Mouse (Mus musculus): ENCODE data around the gene Kars. TPM values are rescaled to one million over a fixed set of nuclear protein-coding genes. Genes with fewer than 3 reads are reported as not detected.

The Kars gene
- polyA plus RNA-seq, 1 experiment from 2014 or later, result 186 TPM

DNA sequence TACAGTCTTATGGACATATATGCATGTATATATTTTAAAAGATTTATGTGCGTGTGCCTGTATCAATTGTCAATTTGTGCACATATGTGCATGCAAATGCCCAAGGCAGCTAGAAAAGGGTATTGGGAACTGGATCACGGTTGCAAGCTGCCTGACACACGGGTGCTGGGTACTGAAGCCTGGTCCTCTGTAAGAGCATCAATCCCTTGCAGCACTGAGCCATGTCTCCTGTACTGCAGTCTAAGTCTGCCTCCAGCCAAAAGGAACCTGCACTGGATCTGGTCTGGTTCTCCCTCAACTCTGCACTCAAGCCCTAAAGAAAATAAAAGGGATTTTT, 18.5 kb downstream of the Kars start:
- H3K4me3 ChIP-seq (ENCODE audit: low read depth, low read length), result peak overlapping the region; percentile 69; the same call in 1 of the 2 replicates
- H3K4me2 ChIP-seq (ENCODE audit: low read depth, low read length), result no peak overlapping the region
- no peaks in the 10 kb centered on the region for H3K27me3 ChIP-seq (ENCODE audit: control insufficient read depth, insufficient read depth, low read length)
- no peak for ATAC-seq (ENCODE audit: low read depth)
- no peak overlapping the region for H3K9ac ChIP-seq (replicated peaks; ENCODE audit: low read depth, low read length)
- 0 out of 2 replicates have a peak, but pooled peaks cover 3% of the 10 kb centered on the region for H3K4me1 ChIP-seq (ENCODE audit: control insufficient read depth, insufficient read depth, low read length)
- 73% methylated on average over 3 of the region's 3 CpGs for WGBS
- H3K36me3 ChIP-seq (ENCODE audit: control insufficient read depth, insufficient read depth, low read length), result peaks cover 29% of the 10 kb centered on the region
- H3K9me3 ChIP-seq (ENCODE audit: control insufficient read depth, low read length), result no peaks in the 10 kb centered on the region
- H3K27ac ChIP-seq (ENCODE audit: low read depth, low read length), result no peak overlapping the region

DNA sequence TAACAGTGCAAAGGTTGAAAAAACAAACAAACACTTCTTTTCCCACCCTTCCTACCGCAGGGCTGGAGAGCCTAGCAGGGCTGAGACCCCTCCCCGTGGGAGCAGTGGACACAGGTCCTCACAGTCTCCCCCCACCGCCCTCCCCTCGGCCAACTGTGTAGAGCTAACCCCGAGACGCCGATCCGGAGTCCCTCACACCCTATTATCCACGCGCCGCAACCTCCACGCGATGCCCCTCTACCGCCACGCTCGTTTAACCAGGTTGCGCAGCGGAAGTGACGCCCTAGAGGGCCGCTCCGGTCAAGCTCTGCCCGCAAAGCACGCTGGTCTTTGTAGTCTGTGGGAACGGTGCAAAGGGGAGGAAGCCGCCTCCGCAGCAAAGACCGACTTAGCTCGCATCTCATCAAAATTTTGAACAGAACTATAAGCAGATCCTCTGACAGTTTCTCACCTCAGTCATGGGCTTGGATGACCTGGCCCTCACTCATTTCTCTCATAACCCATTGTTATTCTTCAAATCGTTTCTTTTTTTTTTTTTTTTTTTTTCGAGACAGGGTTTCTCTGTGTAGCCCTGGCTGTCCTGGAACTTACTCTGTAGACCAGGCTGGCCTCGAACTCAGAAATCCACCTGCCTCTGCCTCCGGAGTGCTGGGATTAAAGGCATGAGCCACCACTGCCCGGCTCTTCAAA, 19.0 kb downstream of the Kars start, which contains the start of gene Adat1:
Gene Adat1, minus strand, starts transcription at position 290 of the 690 bp plus-strand sequence.
- Histone ChIP-seq H3K9ac (replicated peaks; ENCODE audit: low read depth, low read length) (peak within 1 kb of the TSS; percentile 57), H3K27ac (ENCODE audit: low read depth, low read length) (peak within 1 kb of the TSS; percentile 56), H3K4me2 (ENCODE audit: low read depth, low read length) (peak within 1 kb of the TSS; percentile 75), H3K27me3 (ENCODE audit: control insufficient read depth, insufficient read depth, low read length) (no peaks in the 10 kb centered on the region), H3K4me1 (ENCODE audit: control insufficient read depth, insufficient read depth, low read length) (0 out of 2 replicates have a peak, but pooled peaks cover 3% of the 10 kb centered on the region), H3K9me3 (ENCODE audit: control insufficient read depth, low read length) (no peaks in the 10 kb centered on the region), H3K36me3 (ENCODE audit: control insufficient read depth, insufficient read depth, low read length) (peaks cover 23% of the 10 kb centered on the region), H3K4me3 (ENCODE audit: low read depth, low read length) (peak within 1 kb of the TSS; percentile 69)
- 5% methylated on average over 32 of the region's 33 CpGs for WGBS
- peak; percentile 97 for ATAC-seq (ENCODE audit: low read depth)

DNA sequence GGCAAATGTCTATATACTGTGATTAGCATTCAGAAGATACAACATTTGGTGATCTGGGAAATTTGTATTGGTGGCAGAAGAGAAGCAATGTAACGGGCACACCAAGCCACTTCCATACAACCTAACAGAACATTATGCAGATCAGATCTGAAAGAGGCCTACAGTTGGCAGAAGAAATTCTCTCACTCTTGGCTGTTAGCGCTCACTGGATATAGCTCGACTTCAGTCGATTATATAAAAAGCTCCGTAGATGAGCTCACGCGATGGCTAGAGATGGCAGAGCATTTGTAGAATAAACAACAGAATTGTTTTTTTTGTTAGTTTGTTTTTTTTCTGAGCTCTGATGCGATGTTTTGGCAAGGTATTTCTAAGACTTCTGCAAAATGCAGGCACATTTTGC, 19.8 kb downstream of the Kars start:
- Histone ChIP-seq H3K27me3 (ENCODE audit: control insufficient read depth, insufficient read depth, low read length) (no peaks in the 10 kb centered on the region), H3K4me3 (ENCODE audit: low read depth, low read length) (peak overlapping the region; percentile 69), H3K4me2 (ENCODE audit: low read depth, low read length) (peak overlapping the region; percentile 75), H3K9me3 (ENCODE audit: control insufficient read depth, low read length) (no peaks in the 10 kb centered on the region), H3K4me1 (ENCODE audit: control insufficient read depth, insufficient read depth, low read length) (0 out of 2 replicates have a peak, but pooled peaks cover 3% of the 10 kb centered on the region), H3K36me3 (ENCODE audit: control insufficient read depth, insufficient read depth, low read length) (peaks cover 19% of the 10 kb centered on the region), H3K9ac (replicated peaks; ENCODE audit: low read depth, low read length) (peak overlapping the region; percentile 57; the same call in 1 of the 2 replicates), H3K27ac (ENCODE audit: low read depth, low read length) (no peak overlapping the region)
- WGBS, result 66% methylated on average over 8 of the region's 8 CpGs
- no peak for ATAC-seq (ENCODE audit: low read depth)

DNA sequence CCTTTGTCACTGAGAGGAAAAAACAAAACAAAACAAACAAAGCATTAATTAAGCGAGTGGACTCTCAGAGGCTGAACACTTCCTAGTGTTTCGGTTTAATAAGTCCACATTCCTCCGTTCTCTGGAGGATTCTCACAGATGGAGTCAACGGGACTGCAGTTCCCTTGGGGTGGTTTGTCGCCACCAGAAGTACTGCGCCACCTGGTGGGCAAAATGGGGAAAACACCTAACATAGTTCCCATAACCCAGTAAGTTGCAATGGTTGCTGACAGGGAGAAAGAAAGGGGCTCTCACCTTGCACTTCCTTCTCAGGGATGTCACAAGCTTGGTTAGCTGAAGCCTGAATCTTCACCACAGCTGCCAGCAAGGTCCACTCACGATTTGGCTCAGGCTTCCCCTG, 21.2 kb downstream of the Kars start:
- Histone ChIP-seq H3K36me3 (ENCODE audit: control insufficient read depth, insufficient read depth, low read length) (peaks cover 17% of the 10 kb centered on the region), H3K27me3 (ENCODE audit: control insufficient read depth, insufficient read depth, low read length) (no peaks in the 10 kb centered on the region), H3K4me3 (ENCODE audit: low read depth, low read length) (no peak overlapping the region), H3K9ac (replicated peaks; ENCODE audit: low read depth, low read length) (no peak overlapping the region), H3K4me1 (ENCODE audit: control insufficient read depth, insufficient read depth, low read length) (0 out of 2 replicates have a peak, but pooled peaks cover 3% of the 10 kb centered on the region), H3K9me3 (ENCODE audit: control insufficient read depth, low read length) (no peaks in the 10 kb centered on the region), H3K27ac (ENCODE audit: low read depth, low read length) (no peak overlapping the region), H3K4me2 (ENCODE audit: low read depth, low read length) (no peak overlapping the region)
- ATAC-seq (ENCODE audit: low read depth), result no peak
- 11% methylated on average over 7 of the region's 7 CpGs for WGBS

DNA sequence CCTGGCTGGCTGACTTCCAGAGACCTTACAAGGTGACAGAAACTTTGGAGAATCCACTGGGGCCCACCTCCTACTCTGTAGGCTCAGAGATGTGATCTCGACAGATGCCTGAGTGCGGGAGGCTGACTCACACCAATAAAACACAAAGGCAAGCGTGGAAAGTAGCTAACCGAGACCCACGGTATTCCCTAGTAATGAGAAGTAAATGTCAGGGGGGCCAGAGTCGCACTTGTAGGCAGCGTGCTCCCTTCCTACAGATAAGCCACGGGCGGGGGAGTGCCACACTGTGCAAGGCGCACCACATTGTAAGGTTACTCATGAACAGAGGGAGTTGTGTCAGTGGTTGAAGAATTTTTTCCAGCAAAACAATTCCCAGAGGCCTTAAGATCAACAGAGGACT, 26.6 kb downstream of the Kars start:
- no peak overlapping the region for H3K9ac ChIP-seq (replicated peaks; ENCODE audit: low read depth, low read length)
- ATAC-seq (ENCODE audit: low read depth), result no peak
- H3K27ac ChIP-seq (ENCODE audit: low read depth, low read length), result no peak overlapping the region
- H3K27me3 ChIP-seq (ENCODE audit: control insufficient read depth, insufficient read depth, low read length), result no peaks in the 10 kb centered on the region
- no peaks in the 10 kb centered on the region for H3K4me1 ChIP-seq (ENCODE audit: control insufficient read depth, insufficient read depth, low read length)
- 95% methylated on average over 10 of the region's 10 CpGs for WGBS
- H3K9me3 ChIP-seq (ENCODE audit: control insufficient read depth, low read length), result no peaks in the 10 kb centered on the region
- H3K36me3 ChIP-seq (ENCODE audit: control insufficient read depth, insufficient read depth, low read length), result peaks cover 10% of the 10 kb centered on the region; the same call in 1 of the 2 replicates
- H3K4me2 ChIP-seq (ENCODE audit: low read depth, low read length), result no peak overlapping the region
- no peak overlapping the region for H3K4me3 ChIP-seq (ENCODE audit: low read depth, low read length)

DNA sequence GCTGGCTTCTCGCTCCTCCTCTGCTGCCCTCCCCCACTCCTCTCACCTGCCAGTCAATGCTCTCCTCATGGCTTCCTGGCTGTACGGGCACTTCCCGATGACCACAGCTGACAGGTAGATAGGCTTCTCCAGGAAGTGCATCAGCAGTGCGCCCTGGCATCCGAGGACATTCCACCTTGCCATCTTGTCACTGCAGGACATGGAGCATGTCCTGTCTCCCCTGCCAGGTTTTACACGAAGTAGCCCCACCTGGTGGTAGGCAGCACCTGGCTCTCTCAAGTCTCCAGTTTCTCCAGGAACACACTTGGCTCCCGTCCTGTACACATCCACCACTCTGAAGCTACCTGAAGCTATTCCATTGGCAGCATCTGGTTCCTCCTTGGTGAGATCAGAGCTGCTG, 29.0 kb downstream of the Kars start:
- Histone ChIP-seq H3K36me3 (ENCODE audit: control insufficient read depth, insufficient read depth, low read length) (peaks cover 10% of the 10 kb centered on the region; the same call in 1 of the 2 replicates), H3K27ac (ENCODE audit: low read depth, low read length) (no peak overlapping the region), H3K4me2 (ENCODE audit: low read depth, low read length) (no peak overlapping the region), H3K27me3 (ENCODE audit: control insufficient read depth, insufficient read depth, low read length) (no peaks in the 10 kb centered on the region), H3K9me3 (ENCODE audit: control insufficient read depth, low read length) (no peaks in the 10 kb centered on the region), H3K9ac (replicated peaks; ENCODE audit: low read depth, low read length) (no peak overlapping the region), H3K4me1 (ENCODE audit: control insufficient read depth, insufficient read depth, low read length) (no peaks in the 10 kb centered on the region), H3K4me3 (ENCODE audit: low read depth, low read length) (no peak overlapping the region)
- no peak for ATAC-seq (ENCODE audit: low read depth)
- 82% methylated on average over 7 of the region's 7 CpGs for WGBS

DNA sequence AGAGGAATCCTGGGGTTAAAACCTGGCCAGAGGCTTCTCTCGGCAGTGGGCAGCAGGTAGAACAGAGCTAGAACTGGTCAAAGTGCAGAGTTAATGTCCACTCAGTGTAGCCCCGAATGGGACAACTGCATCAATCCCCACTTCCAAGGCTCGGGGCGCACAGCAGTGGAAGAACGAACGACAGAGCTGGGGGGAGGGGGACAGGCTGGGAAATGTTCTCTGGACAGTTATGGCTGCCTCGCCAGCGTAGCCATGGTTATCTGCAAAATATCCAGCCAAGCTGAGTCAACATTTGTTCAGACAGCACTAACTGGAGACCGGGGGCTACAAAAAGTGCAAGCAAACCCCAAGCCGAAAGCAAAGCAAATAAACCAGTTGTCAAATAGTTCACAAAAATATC, 33.0 kb downstream of the Kars start:
- Histone ChIP-seq H3K27ac (ENCODE audit: low read depth, low read length) (no peak overlapping the region), H3K4me2 (ENCODE audit: low read depth, low read length) (no peak overlapping the region), H3K9me3 (ENCODE audit: control insufficient read depth, low read length) (no peaks in the 10 kb centered on the region), H3K36me3 (ENCODE audit: control insufficient read depth, insufficient read depth, low read length) (peaks cover 5% of the 10 kb centered on the region; the same call in 1 of the 2 replicates), H3K4me1 (ENCODE audit: control insufficient read depth, insufficient read depth, low read length) (no peaks in the 10 kb centered on the region), H3K9ac (replicated peaks; ENCODE audit: low read depth, low read length) (no peak overlapping the region), H3K27me3 (ENCODE audit: control insufficient read depth, insufficient read depth, low read length) (no peaks in the 10 kb centered on the region), H3K4me3 (ENCODE audit: low read depth, low read length) (no peak overlapping the region)
- ATAC-seq (ENCODE audit: low read depth), result no peak
- 78% methylated on average over 10 of the region's 10 CpGs for WGBS

DNA sequence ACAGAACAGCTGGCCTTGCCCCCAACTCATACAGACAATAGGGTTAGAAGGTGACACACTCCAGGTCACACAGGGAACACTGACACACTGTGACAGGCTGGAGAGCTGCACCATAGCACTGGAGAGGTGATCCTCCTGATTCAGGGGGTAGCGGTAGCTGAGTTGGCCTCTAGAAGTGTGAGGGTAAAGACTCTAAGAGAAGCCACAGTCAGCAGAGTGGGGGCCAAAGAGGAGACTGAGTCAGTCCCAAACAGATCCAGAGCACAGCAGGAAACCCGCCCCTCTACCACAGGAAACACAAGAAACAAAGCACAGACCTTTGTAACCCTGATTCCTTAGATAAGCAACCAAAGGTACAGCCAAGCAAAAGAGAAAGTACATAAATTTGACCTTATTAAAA, 34.8 kb downstream of the Kars start:
- no peaks in the 10 kb centered on the region for H3K4me1 ChIP-seq (ENCODE audit: control insufficient read depth, insufficient read depth, low read length)
- no peak overlapping the region for H3K4me2 ChIP-seq (ENCODE audit: low read depth, low read length)
- no peaks in the 10 kb centered on the region for H3K36me3 ChIP-seq (ENCODE audit: control insufficient read depth, insufficient read depth, low read length)
- no peaks in the 10 kb centered on the region for H3K27me3 ChIP-seq (ENCODE audit: control insufficient read depth, insufficient read depth, low read length)
- H3K9ac ChIP-seq (replicated peaks; ENCODE audit: low read depth, low read length), result no peak overlapping the region
- 89% methylated on average over 2 of the region's 2 CpGs for WGBS
- H3K27ac ChIP-seq (ENCODE audit: low read depth, low read length), result no peak overlapping the region
- ATAC-seq (ENCODE audit: low read depth), result no peak
- no peaks in the 10 kb centered on the region for H3K9me3 ChIP-seq (ENCODE audit: control insufficient read depth, low read length)
- H3K4me3 ChIP-seq (ENCODE audit: low read depth, low read length), result no peak overlapping the region

DNA sequence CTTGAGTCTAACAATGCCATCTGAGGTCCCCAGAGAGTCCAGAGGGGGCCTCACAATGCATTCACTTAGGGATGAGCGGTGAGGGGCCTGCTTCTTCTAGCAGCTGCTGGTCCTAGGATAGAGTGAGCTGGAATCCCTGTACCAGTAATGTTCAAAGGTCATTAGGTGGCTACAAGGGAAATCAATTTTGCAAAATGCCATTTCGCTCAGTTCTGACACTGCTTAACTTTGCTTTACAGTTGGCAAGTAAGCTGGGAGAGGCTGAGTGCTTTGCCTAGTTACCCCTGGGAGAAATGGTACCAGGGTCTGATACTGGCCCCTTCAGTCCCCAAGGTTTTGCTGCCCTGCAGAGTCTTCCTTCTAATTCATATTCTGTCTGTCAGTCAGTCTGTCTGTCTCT, 35.4 kb downstream of the Kars start:
- H3K27ac ChIP-seq (ENCODE audit: low read depth, low read length), result no peak overlapping the region
- no peaks in the 10 kb centered on the region for H3K36me3 ChIP-seq (ENCODE audit: control insufficient read depth, insufficient read depth, low read length)
- H3K9me3 ChIP-seq (ENCODE audit: control insufficient read depth, low read length), result no peaks in the 10 kb centered on the region
- no peaks in the 10 kb centered on the region for H3K27me3 ChIP-seq (ENCODE audit: control insufficient read depth, insufficient read depth, low read length)
- no peak overlapping the region for H3K4me2 ChIP-seq (ENCODE audit: low read depth, low read length)
- WGBS, result 91% methylated on average over 2 of the region's 2 CpGs
- no peaks in the 10 kb centered on the region for H3K4me1 ChIP-seq (ENCODE audit: control insufficient read depth, insufficient read depth, low read length)
- H3K9ac ChIP-seq (replicated peaks; ENCODE audit: low read depth, low read length), result no peak overlapping the region
- ATAC-seq (ENCODE audit: low read depth), result no peak
- no peak overlapping the region for H3K4me3 ChIP-seq (ENCODE audit: low read depth, low read length)

Data from neural tube, embryonic 14.5 days (tissue).